8 mouse cellular contexts compared by ENCODE assay signal in genomic region chr12:53248101-53248727, GRCm38 (mm10). TPM values are rescaled to one million over a fixed set of nuclear protein-coding genes. Genes with fewer than 3 reads are reported as not detected.
DNase-seq lines count a peak whose midpoint lies in the region; ATAC-seq lines count a peak whose summit lies in the region.

TSS of gene Npas3 (plus strand) at chr12:53248677.

- H3K4me1 ChIP-seq in heart, embryonic 13.5 days = peaks cover 38% of the 10 kb centered on the region
- peaks cover 37% of the 10 kb centered on the region for H3K4me1 ChIP-seq in midbrain, embryonic 12.5 days

- no peak within 1 kb of the TSS for H3K27ac ChIP-seq in heart, embryonic 13.5 days (replicated peaks)
- H3K27ac ChIP-seq in midbrain, embryonic 12.5 days (replicated peaks) = peak within 1 kb of the TSS; percentile 97

- H3K36me3 ChIP-seq in heart, embryonic 13.5 days = no peaks in the 10 kb centered on the region
- no peaks in the 10 kb centered on the region for H3K36me3 ChIP-seq in midbrain, embryonic 12.5 days

- H3K9me3 ChIP-seq in heart, embryonic 13.5 days = no peaks in the 10 kb centered on the region
- no peaks in the 10 kb centered on the region for H3K9me3 ChIP-seq in midbrain, embryonic 12.5 days

- peak; percentile 19 for DNase-seq in ovary, postnatal 36 days (ENCODE audit: low spot score)
- DNase-seq in ovary, postnatal 10 days (ENCODE audit: low spot score) = no peak
- peak; percentile 87 for DNase-seq in embryo, embryonic 11 days
- DNase-seq in layer of hippocampus, postnatal 14 days (ENCODE audit: low spot score in 2 of 2) = peak; percentile 52 to 61
- DNase-seq in yolk sac, embryonic 10.5 days (ENCODE audit: low spot score) = peak; percentile 36
- DNase-seq in spleen, adult 18-20 months = no peak

- under 1% methylated on average over 54 of the region's 62 CpGs for WGBS in heart, embryonic 13.5 days
- 1% methylated on average over 54 of the region's 62 CpGs for WGBS in midbrain, embryonic 12.5 days

- H3K4me3 ChIP-seq in heart, embryonic 13.5 days = peak within 1 kb of the TSS; percentile 65
- peak within 1 kb of the TSS; percentile 92 for H3K4me3 ChIP-seq in midbrain, embryonic 12.5 days

- peaks cover 76% of the 10 kb centered on the region for H3K27me3 ChIP-seq in heart, embryonic 13.5 days (replicated peaks)
- H3K27me3 ChIP-seq in midbrain, embryonic 12.5 days = no peaks in the 10 kb centered on the region; the same call in 1 of the 2 replicates

- no peak for ATAC-seq in heart, embryonic 13.5 days (ENCODE audit: extremely low read depth, insufficient number of reproducible peaks, low FRiP score, low TSS enrichment)
- ATAC-seq in midbrain, embryonic 12.5 days (ENCODE audit: low FRiP score, low read depth) = peak; percentile 80

- peak within 1 kb of the TSS; percentile 98 for H3K4me2 ChIP-seq in heart, embryonic 13.5 days
- H3K4me2 ChIP-seq in midbrain, embryonic 12.5 days (replicated peaks) = peak within 1 kb of the TSS; percentile 81

- H3K9ac ChIP-seq in heart, embryonic 13.5 days = peak within 1 kb of the TSS; percentile 77
- H3K9ac ChIP-seq in midbrain, embryonic 12.5 days (replicated peaks) = peak within 1 kb of the TSS; percentile 96

RNA-seq across cellular contexts. Expression of gene Npas3, which starts in this region (rescaled TPM):
- polyA plus RNA-seq in heart, embryonic 13.5 days (2015; fragmentation: Nextera tagmentation; extraction: Ambion mirVana) = 0.94 and 1.1 TPM in 2 replicates
- 10 to 100 TPM; 32.5 to 32.8 TPM for total RNA-seq in layer of hippocampus, postnatal 14 days (2021)
- 30.0 TPM in 2 replicates for polyA plus RNA-seq in midbrain, embryonic 12.5 days (2016; fragmentation: Nextera tagmentation; extraction: Ambion mirVana)

Comparison
In these comparisons a context has a peak if more than half of its experiments do, and no peak if none do; other contexts are left out.
1. RNA of gene Npas3 (polyA plus RNA-seq): 30.0 TPM in midbrain, embryonic 12.5 days; 0.94 to 1.1 TPM in heart, embryonic 13.5 days; every median in the first group is over 10 times any median in the second.
2. DNase-seq: peak in ovary, postnatal 36 days (single experiment), embryo, embryonic 11 days (single experiment), layer of hippocampus, postnatal 14 days (2 of 2) and yolk sac, embryonic 10.5 days (single experiment); none in ovary, postnatal 10 days (single experiment) and spleen, adult 18-20 months (0 of 2).